Mouse (Mus musculus) stomach, embryonic 16.5 days (tissue): ENCODE results near the gene Arhgap6. TPM values are rescaled to one million over a fixed set of nuclear protein-coding genes. Genes with fewer than 3 reads are reported as not detected.
"Not testable (repeated sequence)": the region's sequence is repeated elsewhere in the genome, so short reads cannot be mapped to it uniquely, and the experiment has no call there.

Source experiments
- ATAC-seq: fragments of 200-750 bp; cut with Nextera tagmentation; 2 replicates; pipeline ENCODE4 v1.8.0; 2017; ENCODE audit warnings: moderate number of reproducible peaks, moderate TSS enrichment; ENCODE audit not compliant: insufficient read depth, low FRiP score
- H3K27ac ChIP-seq: fragments of 300-500 bp; sonication (generic); 2 replicates; pipeline ENCODE4 v1.5.1; 2014; ENCODE audit warnings: low read length
- H3K27me3 ChIP-seq: fragments of 300-500 bp; sonication (generic); 2 replicates; pipeline ENCODE4 v1.6.1; 2014; ENCODE audit warnings: low read length, control low read depth, mixed read lengths; ENCODE audit not compliant: control insufficient read depth, insufficient read depth
- H3K36me3 ChIP-seq: fragments of 300-500 bp; sonication (generic); 2 replicates; pipeline ENCODE4 v1.6.1; 2014; ENCODE audit warnings: low read length; ENCODE audit not compliant: control insufficient read depth, insufficient read depth
- H3K4me1 ChIP-seq: fragments of 300-500 bp; sonication (generic); 2 replicates; pipeline ENCODE4 v1.6.1; 2014; ENCODE audit warnings: low read length, control low read depth, mixed read lengths; ENCODE audit not compliant: control insufficient read depth, insufficient read depth
- H3K4me2 ChIP-seq: fragments of 300-500 bp; sonication (generic); 2 replicates; pipeline ENCODE4 v1.6.1; 2014; ENCODE audit warnings: low read depth, low read length, mixed read lengths
- H3K4me3 ChIP-seq: fragments of 300-500 bp; sonication (generic); replicated peaks from 2 replicates; pipeline ENCODE4 v1.5.1; 2014; ENCODE audit warnings: mild to moderate bottlenecking, low read length
- H3K9ac ChIP-seq: fragments of 300-500 bp; sonication (generic); 2 replicates; pipeline ENCODE4 v1.6.1; 2014; ENCODE audit warnings: low read length
- H3K9me3 ChIP-seq: fragments of 300-500 bp; sonication (generic); replicated peaks from 2 replicates; pipeline ENCODE4 v1.6.1; 2016; ENCODE audit warnings: low read length, control low read depth; ENCODE audit not compliant: control insufficient read depth
- WGBS: fragments of 180-500 bp; shearing (Covaris S2); extraction: QIAGEN DNeasy Blood & Tissue Kit; methylation state at CpG from one replicate; pipeline ENCODE4 v1.1.7; 2014; 5-methylcytosine and 5-hydroxymethylcytosine counted together
- polyA plus RNA-seq: library from polyadenylated mRNA; unstranded; fragments of >200 nt; fragmentation: Nextera tagmentation; extraction: Ambion mirVana; gene quantifications from 2 replicates; pipeline ENCODE4 v1.2.1, GENCODE M21; 2015

Gene Arhgap6
- polyA plus RNA-seq, 1 experiment from 2014 or later, result 7.4 TPM

DNA sequence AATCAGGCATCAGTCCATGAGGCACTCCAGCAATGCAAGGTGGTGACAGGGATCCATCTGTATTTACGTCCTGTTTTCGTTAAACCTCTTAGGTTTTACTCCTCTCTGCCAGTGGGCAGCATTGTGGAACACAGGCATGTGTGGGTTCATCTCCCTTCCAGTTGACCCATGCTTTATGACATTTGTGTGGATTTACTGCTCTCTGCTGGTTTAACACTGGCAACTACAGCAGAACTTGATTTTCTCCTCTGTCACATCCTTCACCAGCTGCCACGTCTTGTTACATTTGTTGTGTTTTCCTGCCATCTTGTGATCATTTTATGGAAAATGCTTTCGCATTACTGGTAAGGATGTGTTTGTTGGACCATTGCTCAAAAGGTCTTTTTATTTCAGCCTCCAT lies 504.7 kb downstream of the Arhgap6 start:
- H3K27me3 ChIP-seq, result no peaks in the 10 kb centered on the region
- no peak overlapping the region for H3K9ac ChIP-seq
- H3K4me3 ChIP-seq, result no peak overlapping the region
- no peak overlapping the region for H3K4me2 ChIP-seq
- no peaks in the 10 kb centered on the region for H3K9me3 ChIP-seq
- ATAC-seq, result no peak
- WGBS, result 68% methylated on average over 4 of the region's 4 CpGs
- no peak overlapping the region for H3K27ac ChIP-seq
- no peaks in the 10 kb centered on the region for H3K36me3 ChIP-seq
- H3K4me1 ChIP-seq, result no peaks in the 10 kb centered on the region

- Histone ChIP-seq H3K27ac (no peak overlapping the region), H3K4me2 (no peak overlapping the region), H3K27me3 (no peaks in the 10 kb centered on the region), H3K9me3 (no peaks in the 10 kb centered on the region), H3K4me1 (no peaks in the 10 kb centered on the region), H3K36me3 (no peaks in the 10 kb centered on the region), H3K9ac (no peak overlapping the region), H3K4me3 (no peak overlapping the region)
- WGBS, result 61% methylated on average over 26 of the region's 26 CpGs
- no peak for ATAC-seq
These were observed 507.6 kb downstream of the Arhgap6 start for GRCm38 (mm10) chrX:169302271-169303045.

GRCm38 (mm10) chrX:169303945-169304344 lies 509.0 kb downstream of the Arhgap6 start:
- 45% methylated on average over 3 of the region's 3 CpGs for WGBS
- H3K36me3 ChIP-seq, result no peaks in the 10 kb centered on the region
- no peaks in the 10 kb centered on the region for H3K27me3 ChIP-seq
- no peak overlapping the region for H3K4me2 ChIP-seq
- no peaks in the 10 kb centered on the region for H3K9me3 ChIP-seq
- H3K9ac ChIP-seq, result no peak overlapping the region
- no peak overlapping the region for H3K4me3 ChIP-seq
- no peak for ATAC-seq
- H3K4me1 ChIP-seq, result no peaks in the 10 kb centered on the region
- no peak overlapping the region for H3K27ac ChIP-seq

DNA sequence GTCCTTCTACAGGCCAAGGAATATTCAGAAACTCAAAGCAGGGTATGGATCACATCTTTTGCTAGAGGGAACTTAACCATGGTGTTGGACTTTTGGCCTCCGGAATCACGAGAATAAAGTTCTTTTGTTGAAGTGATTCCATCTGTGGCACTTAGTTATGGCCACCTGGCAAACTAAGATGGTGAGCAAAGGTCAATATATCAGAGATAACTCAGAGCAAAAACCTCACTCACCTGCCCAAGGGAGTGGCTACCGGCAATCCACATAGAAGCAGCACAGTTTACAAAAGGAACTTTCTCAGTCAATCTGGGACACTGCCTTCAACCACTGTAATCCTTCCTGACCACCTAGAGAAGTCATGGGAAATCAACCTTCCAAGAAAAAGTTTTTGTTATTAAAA lies 513.7 kb downstream of the Arhgap6 start:
- Histone ChIP-seq H3K9me3 (no peaks in the 10 kb centered on the region), H3K27ac (no peak overlapping the region), H3K4me3 (no peak overlapping the region), H3K9ac (no peak overlapping the region), H3K4me2 (no peak overlapping the region), H3K4me1 (no peaks in the 10 kb centered on the region), H3K27me3 (no peaks in the 10 kb centered on the region; the same call in 1 of the 2 replicates), H3K36me3 (no peaks in the 10 kb centered on the region)
- no peak for ATAC-seq
- WGBS, result 76% methylated on average over 3 of the region's 3 CpGs

GRCm38 (mm10) chrX:169319066-169319760 lies 524.3 kb downstream of the Arhgap6 start:
- 41% methylated on average over 12 of the region's 12 CpGs for WGBS
- peak overlapping the region; percentile 58 for H3K4me3 ChIP-seq
- H3K4me2 ChIP-seq, result peak overlapping the region; percentile 59
- no peaks in the 10 kb centered on the region for H3K9me3 ChIP-seq
- peak overlapping the region; percentile 77 for H3K9ac ChIP-seq
- H3K27me3 ChIP-seq, result no peaks in the 10 kb centered on the region
- H3K27ac ChIP-seq, result peak overlapping the region; percentile 82; the same call in 1 of the 2 replicates
- no peak for ATAC-seq
- H3K36me3 ChIP-seq, result no peaks in the 10 kb centered on the region
- H3K4me1 ChIP-seq, result no peaks in the 10 kb centered on the region

- peak within 1 kb of the TSS; percentile 58 for H3K4me3 ChIP-seq
- no peaks in the 10 kb centered on the region for H3K4me1 ChIP-seq
- no peaks in the 10 kb centered on the region for H3K27me3 ChIP-seq
- H3K9ac ChIP-seq, result peak within 1 kb of the TSS; percentile 77
- peak within 1 kb of the TSS; percentile 59 for H3K4me2 ChIP-seq
- H3K9me3 ChIP-seq, result no peaks in the 10 kb centered on the region
- peak within 1 kb of the TSS; percentile 82 for H3K27ac ChIP-seq
- H3K36me3 ChIP-seq, result no peaks in the 10 kb centered on the region
- 20% methylated on average over 76 of the region's 97 CpGs for WGBS
- peak; percentile 100 for ATAC-seq
These were observed 525.2 kb downstream of the Arhgap6 start, which contains the start of gene Hccs for GRCm38 (mm10) chrX:169319945-169320667. Gene Hccs (minus strand): TSS chrX:169320372.

- not testable (repeated sequence) for H3K9ac ChIP-seq
- 30% methylated on average over 15 of the region's 15 CpGs for WGBS
These were observed 525.7 kb downstream of the Arhgap6 start for GRCm38 (mm10) chrX:169320668-169321005.

DNA sequence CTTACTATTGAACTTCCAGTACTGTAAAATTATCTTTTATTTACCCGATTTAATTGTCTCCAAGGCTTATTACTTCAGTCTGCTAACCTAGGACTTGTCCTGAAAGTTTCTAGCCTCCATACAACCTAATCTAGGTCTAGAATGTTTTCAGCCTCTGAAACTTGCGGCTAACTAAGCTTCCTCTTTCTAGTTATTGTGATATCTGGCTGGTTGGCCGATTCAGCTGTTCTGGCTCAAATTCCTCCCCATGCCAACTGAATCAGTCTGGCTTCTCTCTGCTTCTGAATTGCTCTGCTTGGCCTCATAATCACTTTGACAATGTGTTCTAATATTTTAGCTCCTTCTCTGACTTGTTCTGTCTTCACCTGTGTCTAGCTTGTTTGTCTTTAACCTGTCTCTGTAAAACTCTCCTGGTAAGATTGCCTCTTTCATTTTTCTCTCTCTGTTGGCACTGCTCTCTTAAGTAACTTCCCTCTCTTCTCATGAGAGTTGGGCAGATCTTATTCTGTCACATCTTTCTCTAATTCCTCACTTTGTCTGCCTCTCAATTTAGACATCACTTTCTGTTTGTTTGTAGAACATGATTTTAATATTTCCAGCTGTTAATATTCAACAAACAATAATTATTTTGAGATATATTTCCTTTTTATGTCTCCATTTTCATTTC lies 531.2 kb downstream of the Arhgap6 start:
- no peak overlapping the region for H3K9ac ChIP-seq
- H3K4me2 ChIP-seq, result no peak overlapping the region
- H3K27ac ChIP-seq, result no peak overlapping the region
- no peaks in the 10 kb centered on the region for H3K36me3 ChIP-seq
- ATAC-seq, result no peak
- no peak overlapping the region for H3K4me3 ChIP-seq
- no peaks in the 10 kb centered on the region for H3K4me1 ChIP-seq
- no peaks in the 10 kb centered on the region for H3K9me3 ChIP-seq
- 72% methylated on average over 3 of the region's 3 CpGs for WGBS
- no peaks in the 10 kb centered on the region for H3K27me3 ChIP-seq

More at GRCm38 (mm10) chrX:169320668-169321005, 525.7 kb downstream of the Arhgap6 start:
- not testable (repeated sequence) for H3K4me1 ChIP-seq, H3K27ac ChIP-seq, H3K27me3 ChIP-seq, H3K36me3 ChIP-seq, ATAC-seq, H3K9me3 ChIP-seq
- H3K4me3 ChIP-seq, result peak overlapping the region; percentile 58
- peak overlapping the region; percentile 44 for H3K4me2 ChIP-seq
